In the genomic region with DNA sequence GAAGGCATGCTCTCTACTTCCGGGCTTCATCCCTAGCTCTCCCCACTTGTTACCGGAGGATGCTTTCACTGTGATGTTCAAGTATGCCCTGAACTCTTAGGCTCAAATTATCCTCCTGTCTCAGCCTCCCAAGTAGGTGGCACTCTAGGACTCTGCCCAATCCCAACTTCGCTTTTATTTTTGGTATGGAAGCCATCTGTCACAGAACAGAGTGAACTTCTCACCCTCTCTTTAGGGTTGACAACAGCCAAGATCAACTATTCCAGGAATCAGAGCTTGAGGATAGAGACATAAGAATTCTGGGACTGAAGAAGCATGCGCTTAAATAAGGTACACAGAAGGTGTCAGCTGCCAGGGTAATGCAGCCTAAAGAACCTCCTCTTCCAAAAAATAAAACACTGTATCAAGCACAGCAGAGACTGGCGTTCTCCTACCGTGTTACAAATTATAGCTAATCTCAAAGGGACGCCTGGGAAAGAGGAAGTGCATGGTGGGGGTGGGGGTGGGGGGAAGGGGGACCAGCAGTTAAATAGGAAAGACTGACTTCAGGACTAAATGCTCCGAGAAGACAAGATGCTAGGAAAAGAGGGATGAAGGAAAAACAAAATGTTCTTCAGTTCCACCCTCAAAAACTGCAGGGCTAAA, we compare ENCODE assay signal across 8 mouse cellular contexts. TPM values are rescaled to one million over a fixed set of nuclear protein-coding genes. Genes with fewer than 3 reads are reported as not detected.
DNase-seq lines count a peak whose midpoint lies in the region; ATAC-seq and TF ChIP-seq lines count a peak whose summit lies in the region.

No protein-coding gene starts in this region.

- no peaks in the 10 kb centered on the region for H3K9me3 ChIP-seq in hindbrain, embryonic 12.5 days (replicated peaks)
- H3K9me3 ChIP-seq in midbrain, embryonic 12.5 days: no peaks in the 10 kb centered on the region

- no peak for ATAC-seq in hindbrain, embryonic 12.5 days (ENCODE audit: low FRiP score)
- ATAC-seq in midbrain, embryonic 12.5 days (ENCODE audit: low FRiP score, low read depth): no peak

- no peak overlapping the region for H3K27ac ChIP-seq in kidney, adult 2 months (ENCODE audit: insufficient read depth, low read depth, low read length)
- no peak overlapping the region for H3K27ac ChIP-seq in bone marrow macrophage, adult 2 months (ENCODE audit: insufficient read depth, low read depth, low read length)
- no peak overlapping the region for H3K27ac ChIP-seq in hindbrain, embryonic 12.5 days
- H3K27ac ChIP-seq in midbrain, embryonic 12.5 days (replicated peaks): no peak overlapping the region

- H3K9ac ChIP-seq in hindbrain, embryonic 12.5 days: peak overlapping the region; percentile 93
- H3K9ac ChIP-seq in midbrain, embryonic 12.5 days (replicated peaks): peak overlapping the region; percentile 92

- DNase-seq in kidney, adult 2 months: no peak
- no peak for DNase-seq in kidney, postnatal 14 days
- no peak for DNase-seq in urinary bladder, adult 2 months (ENCODE audit: low spot score)
- no peak for DNase-seq in spleen, adult 12 weeks (ENCODE audit: low spot score)
- no peak for DNase-seq in layer of hippocampus, adult 8-10 months (ENCODE audit: low spot score in 2 of 2)

- TF ChIP-seq POLR2A in kidney, adult 2 months (IDR thresholded peaks at IDR 0.05; ENCODE audit: low read depth, low read length): no peak
- no peak for TF ChIP-seq POLR2A in bone marrow macrophage, adult 2 months (IDR thresholded peaks at IDR 0.05; ENCODE audit: borderline replicate concordance, low read depth, low read length)

- 34% methylated on average over 8 of the region's 8 CpGs for WGBS in kidney, adult 2 months
- 47% methylated on average over 8 of the region's 8 CpGs for WGBS in hindbrain, embryonic 12.5 days
- WGBS in midbrain, embryonic 12.5 days: 58% methylated on average over 8 of the region's 8 CpGs

- no peak for TF ChIP-seq CTCF in kidney, adult 2 months (conservative IDR thresholded peaks at IDR 0.05; ENCODE audit: insufficient read depth, insufficient read length, low read depth, low read length)
- TF ChIP-seq CTCF in bone marrow macrophage, adult 2 months (IDR thresholded peaks at IDR 0.05; ENCODE audit: low read depth, low read length): no peak

- H3K4me2 ChIP-seq in hindbrain, embryonic 12.5 days (replicated peaks): peak overlapping the region; percentile 98
- H3K4me2 ChIP-seq in midbrain, embryonic 12.5 days (replicated peaks): peak overlapping the region; percentile 96

- 0 out of 2 replicates have a peak, but pooled peaks cover 1% of the 10 kb centered on the region for H3K36me3 ChIP-seq in kidney, adult 2 months (ENCODE audit: control insufficient read depth, insufficient read depth, low read length)
- peaks cover 37% of the 10 kb centered on the region for H3K36me3 ChIP-seq in hindbrain, embryonic 12.5 days
- peaks cover 35% of the 10 kb centered on the region for H3K36me3 ChIP-seq in midbrain, embryonic 12.5 days

- H3K4me1 ChIP-seq in kidney, adult 2 months (ENCODE audit: control insufficient read depth, insufficient read depth, low read length): peaks cover 5% of the 10 kb centered on the region; the same call in 1 of the 2 replicates
- H3K4me1 ChIP-seq in bone marrow macrophage, adult 2 months (ENCODE audit: control insufficient read depth, insufficient read depth, low read length): peaks cover 16% of the 10 kb centered on the region
- H3K4me1 ChIP-seq in hindbrain, embryonic 12.5 days: peaks cover 42% of the 10 kb centered on the region
- peaks cover 45% of the 10 kb centered on the region for H3K4me1 ChIP-seq in midbrain, embryonic 12.5 days

- peak overlapping the region; percentile 96 for H3K4me3 ChIP-seq in kidney, adult 2 months (ENCODE audit: insufficient read depth, low read depth, low read length)
- H3K4me3 ChIP-seq in bone marrow macrophage, adult 2 months (ENCODE audit: insufficient read depth, low read length): peak overlapping the region; percentile 98
- H3K4me3 ChIP-seq in hindbrain, embryonic 12.5 days: peak overlapping the region; percentile 86
- peak overlapping the region; percentile 82 for H3K4me3 ChIP-seq in midbrain, embryonic 12.5 days

- no peaks in the 10 kb centered on the region for H3K27me3 ChIP-seq in kidney, adult 2 months (replicated peaks; ENCODE audit: control insufficient read depth, insufficient read depth, low read length)
- H3K27me3 ChIP-seq in hindbrain, embryonic 12.5 days: no peaks in the 10 kb centered on the region
- H3K27me3 ChIP-seq in midbrain, embryonic 12.5 days: no peaks in the 10 kb centered on the region

RNA-seq across cellular contexts. Expression of gene Rgp1, which starts 1.2 kb away (rescaled TPM):
- polyA plus RNA-seq in kidney, adult 2 months (2012; rRNA removed): 41.2 and 46.9 TPM in 2 replicates
- 15.8 and 17.3 TPM in 2 replicates for polyA plus RNA-seq in bone marrow macrophage, adult 2 months (2012; ENCODE audit: insufficient read depth, insufficient read length, missing spikeins)
- 40.6 and 43.3 TPM in 2 replicates for polyA plus RNA-seq in hindbrain, embryonic 12.5 days (2016; fragmentation: Nextera tagmentation; extraction: Ambion mirVana)
- 31.8 and 37.2 TPM in 2 replicates for polyA plus RNA-seq in midbrain, embryonic 12.5 days (2016; fragmentation: Nextera tagmentation; extraction: Ambion mirVana)
- 34.9 and 35.1 TPM in 2 replicates for polyA plus RNA-seq in urinary bladder, adult 2 months (2012; rRNA removed)
- total RNA-seq in layer of hippocampus, adult 8-10 months (2022): 10 to 100 TPM; 46.2 to 69.0 (median 51.0) TPM

RNA-seq across cellular contexts. Expression of gene Gba2, which starts 1.3 kb away (rescaled TPM):
- polyA plus RNA-seq in kidney, adult 2 months (2012; rRNA removed): 12.2 and 13.9 TPM in 2 replicates
- 9.6 and 11.3 TPM in 2 replicates for polyA plus RNA-seq in bone marrow macrophage, adult 2 months (2012; ENCODE audit: insufficient read depth, insufficient read length, missing spikeins)
- 46.5 and 48.7 TPM in 2 replicates for polyA plus RNA-seq in hindbrain, embryonic 12.5 days (2016; fragmentation: Nextera tagmentation; extraction: Ambion mirVana)
- 49.2 and 52.6 TPM in 2 replicates for polyA plus RNA-seq in midbrain, embryonic 12.5 days (2016; fragmentation: Nextera tagmentation; extraction: Ambion mirVana)
- polyA plus RNA-seq in urinary bladder, adult 2 months (2012; rRNA removed): 15.1 and 16.8 TPM in 2 replicates
- total RNA-seq in layer of hippocampus, adult 8-10 months (2022): 10 to 100 TPM; 58.7 to 64.7 (median 60.9) TPM

RNA-seq across cellular contexts. Expression of gene Msmp, which starts 6.9 kb away (rescaled TPM):
- polyA plus RNA-seq in kidney, adult 2 months (2012; rRNA removed): 2.9 and 4.7 TPM in 2 replicates
- not detected in 2 replicates for polyA plus RNA-seq in bone marrow macrophage, adult 2 months (2012; ENCODE audit: insufficient read depth, insufficient read length, missing spikeins)
- 2.4 and 4.0 TPM in 2 replicates for polyA plus RNA-seq in hindbrain, embryonic 12.5 days (2016; fragmentation: Nextera tagmentation; extraction: Ambion mirVana)
- 0.51 and 1.8 TPM in 2 replicates for polyA plus RNA-seq in midbrain, embryonic 12.5 days (2016; fragmentation: Nextera tagmentation; extraction: Ambion mirVana)
- polyA plus RNA-seq in urinary bladder, adult 2 months (2012; rRNA removed): 0.44 TPM in 1 of 2 replicates, not detected in the other
- total RNA-seq in layer of hippocampus, adult 8-10 months (2022): not detected

RNA-seq across cellular contexts. Expression of gene Tln1, which starts 14.9 kb away (rescaled TPM):
- 92.1 and 106 TPM in 2 replicates for polyA plus RNA-seq in kidney, adult 2 months (2012; rRNA removed)
- 168 and 219 TPM in 2 replicates for polyA plus RNA-seq in bone marrow macrophage, adult 2 months (2012; ENCODE audit: insufficient read depth, insufficient read length, missing spikeins)
- 70.5 and 71.7 TPM in 2 replicates for polyA plus RNA-seq in hindbrain, embryonic 12.5 days (2016; fragmentation: Nextera tagmentation; extraction: Ambion mirVana)
- 64.5 and 64.6 TPM in 2 replicates for polyA plus RNA-seq in midbrain, embryonic 12.5 days (2016; fragmentation: Nextera tagmentation; extraction: Ambion mirVana)
- polyA plus RNA-seq in urinary bladder, adult 2 months (2012; rRNA removed): 124 and 153 TPM in 2 replicates
- 10 to 100 TPM; 39.3 to 62.9 (median 50.6) TPM for total RNA-seq in layer of hippocampus, adult 8-10 months (2022)

RNA-seq across cellular contexts. Expression of gene Creb3, which starts 15.2 kb away (rescaled TPM):
- 58.2 and 74.5 TPM in 2 replicates for polyA plus RNA-seq in kidney, adult 2 months (2012; rRNA removed)
- 50.7 and 54.0 TPM in 2 replicates for polyA plus RNA-seq in bone marrow macrophage, adult 2 months (2012; ENCODE audit: insufficient read depth, insufficient read length, missing spikeins)
- polyA plus RNA-seq in hindbrain, embryonic 12.5 days (2016; fragmentation: Nextera tagmentation; extraction: Ambion mirVana): 60.2 and 65.7 TPM in 2 replicates
- 48.8 and 64.1 TPM in 2 replicates for polyA plus RNA-seq in midbrain, embryonic 12.5 days (2016; fragmentation: Nextera tagmentation; extraction: Ambion mirVana)
- polyA plus RNA-seq in urinary bladder, adult 2 months (2012; rRNA removed): 57.7 and 77.0 TPM in 2 replicates
- 10 to 100 TPM; 63.3 to 89.5 (median 69.0) TPM for total RNA-seq in layer of hippocampus, adult 8-10 months (2022)
